Mouse (Mus musculus) bone marrow macrophage, adult 2 months (primary cell): ENCODE results near the gene Dyrk1a.

Experiments used
- CTCF ChIP-seq: IDR thresholded peaks from 2 replicates; pipeline ENCODE4 v1.5.1; 2012; ENCODE audit warnings: low read depth, mild to moderate bottlenecking, low read length, moderate library complexity
- POLR2A ChIP-seq: IDR thresholded peaks from 2 replicates; pipeline ENCODE4 v1.6.1; 2012; ENCODE audit warnings: mild to moderate bottlenecking, low read depth, low read length, borderline replicate concordance

DNA sequence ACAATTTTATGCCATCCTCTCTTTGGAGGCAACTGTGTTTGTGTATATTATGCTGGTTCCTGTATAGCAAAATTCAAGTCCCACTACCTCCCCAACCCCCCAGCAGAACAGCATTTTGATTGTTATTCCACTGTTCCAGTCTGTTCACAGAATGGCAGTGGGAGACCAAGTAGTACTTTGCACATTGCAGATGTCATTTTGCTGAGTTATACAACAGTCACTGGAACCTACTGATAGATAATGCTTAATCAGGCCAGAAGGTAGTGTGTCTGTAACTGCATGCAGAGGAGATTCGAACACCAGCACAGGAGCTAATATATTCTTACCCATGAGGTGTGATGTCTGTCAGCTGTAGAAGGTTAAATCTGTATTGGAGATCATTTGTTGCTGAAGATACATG lies 32.4 kb downstream of the Dyrk1a start:
- no peak for TF ChIP-seq CTCF
- TF ChIP-seq POLR2A = no peak
